Mouse (Mus musculus): Measurements from ENCODE around the gene Bach2.

Gene Bach2

GRCm38 (mm10) chr4:32327626-32328025 is 89.0 kb downstream of the Bach2 start:
- no peak for DNase-seq (ENCODE audit: low read depth)

DNA sequence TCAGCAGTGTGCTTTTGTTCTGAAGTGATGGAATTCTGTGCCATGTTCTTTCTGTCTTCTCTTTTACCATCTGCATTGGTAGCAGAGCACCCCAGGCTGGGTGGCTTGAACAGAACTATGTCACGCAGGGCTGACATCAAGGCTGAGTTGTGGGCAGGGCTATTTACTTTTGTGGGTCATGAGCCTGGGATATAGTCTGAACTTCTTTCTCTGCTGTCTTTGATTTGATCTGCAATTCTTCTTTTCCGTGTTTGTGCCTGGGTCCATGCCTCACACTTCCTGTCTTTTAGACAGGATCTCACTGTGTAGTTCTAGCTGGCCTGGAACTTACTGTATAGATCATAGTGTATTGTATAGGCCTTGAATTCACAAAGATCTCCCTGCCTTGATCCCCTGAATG is 90.0 kb downstream of the Bach2 start:
- DNase-seq (ENCODE audit: low read depth) = no peak

- peak; percentile 61 for DNase-seq (ENCODE audit: low read depth)
These were observed 92.1 kb downstream of the Bach2 start for GRCm38 (mm10) chr4:32330584-32331314.

DNA sequence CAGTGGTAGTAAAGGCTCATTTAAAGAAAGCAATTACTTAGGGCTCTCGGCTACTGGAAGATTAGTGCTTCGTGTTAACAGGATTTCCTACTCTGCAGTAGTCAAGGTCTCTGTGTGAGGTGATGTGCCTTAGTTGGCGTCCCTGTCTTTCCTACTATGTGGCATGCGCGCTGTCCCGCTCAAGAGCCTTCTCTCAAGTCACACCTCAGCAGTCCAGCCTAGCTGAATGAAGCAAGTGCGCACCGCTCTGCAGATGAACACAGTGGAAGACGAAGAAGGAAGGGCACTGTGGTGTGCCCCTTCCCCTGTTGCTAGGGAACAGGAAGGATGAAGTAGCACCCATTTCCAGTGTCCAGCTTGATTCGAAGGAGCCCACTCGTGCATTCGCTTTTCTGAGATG is 93.4 kb downstream of the Bach2 start:
- DNase-seq (ENCODE audit: low read depth) = no peak

DNA sequence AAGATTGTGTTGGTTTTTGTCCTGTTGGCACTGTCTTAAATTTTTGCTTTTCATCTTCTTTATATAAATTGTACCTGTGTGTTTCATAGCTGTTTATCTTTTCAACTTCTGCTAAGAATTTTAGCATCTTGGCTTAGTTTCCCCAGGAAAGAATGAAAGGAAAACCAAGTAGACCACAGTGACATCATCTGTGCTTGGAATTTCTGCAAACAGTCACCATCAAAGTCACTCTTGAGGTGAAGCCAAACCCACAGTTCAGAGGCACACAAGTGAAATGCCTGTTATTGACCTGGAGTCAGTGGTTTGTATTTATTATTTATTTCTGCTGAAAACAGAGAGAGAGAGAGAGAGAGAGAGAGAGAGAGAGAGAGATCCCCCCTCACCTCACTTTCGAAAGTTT is 95.5 kb downstream of the Bach2 start:
- DNase-seq (ENCODE audit: low read depth) = peak; percentile 65

DNA sequence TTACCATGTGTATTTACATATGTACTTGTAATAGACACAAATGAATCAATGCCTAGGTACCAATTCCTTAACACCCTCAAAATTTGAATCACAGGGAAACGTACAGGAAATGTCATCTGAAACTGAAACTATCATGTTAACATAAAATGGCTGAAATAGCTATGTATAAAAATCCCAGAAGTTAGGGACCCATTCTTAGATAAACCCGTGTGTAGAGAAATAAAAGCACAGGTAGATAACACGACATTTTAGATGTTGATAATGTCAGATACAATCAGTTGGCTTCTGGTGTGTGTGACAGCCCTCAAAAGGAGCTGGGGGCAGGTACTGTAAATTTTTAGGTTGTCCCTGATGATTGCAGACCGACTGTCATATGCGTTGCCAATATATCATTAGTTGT is 96.2 kb downstream of the Bach2 start:
- DNase-seq (ENCODE audit: low read depth) = peak; percentile 80

DNA sequence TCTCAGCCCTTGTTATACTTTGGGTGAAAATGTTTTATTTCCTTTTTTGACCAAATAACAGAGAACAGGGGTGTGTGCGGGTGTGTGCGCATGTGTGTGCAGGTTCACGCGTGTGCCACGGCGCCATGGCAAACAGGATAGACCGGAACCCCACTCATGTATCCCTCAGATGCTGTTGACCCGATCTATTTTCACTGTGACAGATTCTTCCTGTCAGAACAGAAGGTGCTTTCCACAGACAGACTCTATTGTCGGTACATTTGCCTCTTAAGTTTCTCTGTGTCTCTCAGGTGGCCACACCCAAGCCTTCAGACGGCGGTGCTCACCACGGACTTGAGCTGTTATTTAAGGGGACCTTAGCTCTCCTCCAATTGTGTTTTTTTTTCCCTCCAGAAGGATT is 97.1 kb downstream of the Bach2 start:
- DNase-seq (ENCODE audit: low read depth) = peak; percentile 89

- peak; percentile 68 for DNase-seq (ENCODE audit: low read depth)
These were observed 98.0 kb downstream of the Bach2 start for GRCm38 (mm10) chr4:32336642-32337041.

DNA sequence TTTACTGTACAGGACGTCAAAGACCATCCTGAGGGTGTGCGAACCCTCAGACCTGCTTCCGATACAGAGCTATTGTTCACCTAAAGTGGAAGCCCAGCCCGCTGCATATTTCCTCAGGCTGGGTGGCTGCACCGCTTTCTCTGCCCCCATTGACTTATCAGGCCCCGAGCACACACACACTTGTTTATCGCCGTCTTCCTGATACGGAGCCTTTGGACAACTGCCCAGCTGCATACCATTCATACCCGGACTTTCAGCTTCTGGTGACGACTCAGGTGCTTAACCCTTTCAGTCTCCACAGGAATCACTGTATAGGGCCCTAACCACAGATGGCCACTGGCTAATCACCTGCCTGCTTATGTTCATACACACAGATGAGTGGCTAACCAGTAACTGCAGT is 99.0 kb downstream of the Bach2 start:
- no peak for DNase-seq (ENCODE audit: low read depth)

DNA sequence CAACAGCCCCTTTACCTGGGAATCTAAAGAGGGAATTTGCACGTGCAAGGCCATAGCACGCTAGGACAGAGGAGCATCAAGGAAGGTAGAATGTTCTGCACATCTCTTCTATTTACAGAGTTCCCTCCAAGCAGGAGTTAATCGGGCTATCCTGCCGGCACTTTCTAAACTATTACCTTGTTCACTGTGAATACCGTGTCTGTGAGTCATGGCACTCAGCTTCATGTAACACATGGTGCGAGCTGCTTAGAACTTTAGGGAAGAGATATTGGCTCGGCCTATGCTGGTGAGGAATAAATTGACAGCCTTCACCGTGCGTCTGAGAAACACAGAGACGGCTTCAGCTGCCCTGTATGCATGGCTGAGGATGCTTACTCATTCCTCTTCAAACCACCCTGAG is 99.8 kb downstream of the Bach2 start:
- peak; percentile 20 for DNase-seq (ENCODE audit: low read depth)

GRCm38 (mm10) chr4:32340844-32341243 is 102.2 kb downstream of the Bach2 start:
- DNase-seq (ENCODE audit: low read depth) = no peak

GRCm38 (mm10) chr4:32342269-32342668 is 103.7 kb downstream of the Bach2 start:
- peak; percentile 83 for DNase-seq (ENCODE audit: low read depth)

DNA sequence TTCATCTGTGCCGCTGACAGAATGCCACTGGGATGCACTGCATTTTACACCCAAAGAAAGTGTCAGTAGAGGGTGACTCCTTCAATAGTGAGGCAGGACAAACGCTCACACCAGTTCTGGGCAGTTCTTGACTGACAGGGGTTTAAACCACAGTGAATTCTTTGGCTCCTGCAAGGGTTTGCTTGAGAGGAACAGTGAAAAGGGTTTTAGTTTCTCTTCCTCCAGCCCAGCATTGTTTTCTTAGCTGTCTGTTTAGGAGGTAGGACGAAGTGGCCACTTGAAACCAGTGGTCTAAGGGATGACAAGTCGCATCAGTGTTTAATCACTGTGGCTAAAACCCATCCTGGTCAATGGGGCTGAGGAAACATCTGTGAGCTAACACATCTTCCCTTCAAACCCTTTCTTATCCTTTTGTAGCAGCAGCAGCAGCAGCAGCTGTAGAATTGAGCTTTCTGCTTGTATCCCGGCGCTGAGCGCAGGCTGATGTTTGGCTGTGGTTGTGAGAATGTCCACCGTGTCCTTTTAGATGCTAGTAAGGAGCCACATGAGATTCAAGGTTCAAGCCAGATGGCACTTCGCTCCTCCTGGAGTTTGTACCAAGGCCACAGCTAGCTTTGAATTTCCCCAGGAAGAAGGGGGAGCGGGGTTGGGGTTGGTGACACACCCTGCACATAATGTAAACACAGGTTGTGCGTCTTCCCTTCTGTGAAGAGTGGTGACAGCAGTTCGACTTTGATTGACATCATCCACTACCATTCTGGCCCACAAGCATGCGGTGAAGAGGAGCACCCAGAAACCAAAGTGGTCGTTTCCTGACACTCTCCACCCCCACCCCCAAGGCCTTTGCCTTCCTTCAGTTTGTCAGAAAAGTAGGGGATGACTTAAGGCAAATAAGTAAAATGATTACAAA is 104.9 kb downstream of the Bach2 start:
- DNase-seq (ENCODE audit: low read depth) = peak; percentile 86

DNA sequence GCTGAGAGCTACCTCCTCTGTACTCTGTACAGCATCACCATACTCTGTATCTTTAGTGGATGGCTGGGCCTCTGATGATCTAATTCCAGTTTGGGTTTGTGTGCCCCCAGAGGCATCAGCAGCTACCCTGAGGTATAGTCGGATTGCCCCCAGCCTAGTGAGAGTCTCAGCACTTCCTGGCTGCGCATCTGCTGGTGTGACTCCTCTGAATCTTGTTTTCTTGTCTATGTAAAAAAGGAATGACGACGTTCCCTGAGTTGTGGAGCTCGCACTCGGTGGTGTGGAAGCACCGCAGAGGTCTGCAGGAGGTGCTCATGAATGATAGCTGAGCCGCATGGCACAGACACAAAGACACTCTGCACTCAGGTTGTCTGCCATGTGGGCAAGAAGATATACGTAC is 105.7 kb downstream of the Bach2 start:
- DNase-seq (ENCODE audit: low read depth) = no peak

DNA sequence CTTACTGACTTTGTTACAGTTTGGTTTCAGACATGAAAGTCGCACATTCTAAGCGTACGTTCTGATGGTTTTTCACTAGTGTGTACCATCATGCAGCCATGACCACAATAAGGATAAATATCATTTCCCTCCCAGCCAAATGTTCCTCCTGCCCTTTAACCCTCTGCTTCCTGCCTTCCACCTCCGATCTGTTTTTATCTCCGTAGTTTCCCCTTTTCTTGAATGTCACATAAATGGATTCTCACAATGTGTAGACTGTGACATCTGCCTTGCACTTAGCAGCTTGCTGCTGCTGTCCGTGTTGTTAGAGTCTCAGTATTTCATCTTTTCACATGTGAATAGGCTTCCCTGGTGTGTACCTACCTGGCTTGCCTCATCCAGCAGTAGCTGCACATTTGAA is 108.6 kb downstream of the Bach2 start:
- DNase-seq (ENCODE audit: low read depth) = peak; percentile 55

DNA sequence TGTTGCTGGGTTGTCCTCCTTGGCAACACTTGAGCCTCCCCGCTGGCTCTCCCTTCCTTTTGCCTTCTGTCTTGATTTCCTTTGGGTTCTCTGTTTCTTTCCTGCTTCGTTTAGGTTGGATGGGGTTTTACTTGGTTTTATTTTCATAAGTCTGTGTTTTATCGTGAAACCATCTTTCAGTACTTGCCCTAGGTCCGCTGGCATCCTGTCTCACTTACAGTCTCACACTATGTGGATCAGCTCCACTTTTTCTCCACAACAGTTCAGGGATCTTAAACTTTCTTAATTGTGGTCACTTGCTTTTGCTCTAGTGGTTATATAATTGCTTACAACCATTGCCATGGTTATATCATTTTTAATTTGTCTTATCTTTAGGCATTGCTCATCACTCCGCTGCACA is 109.1 kb downstream of the Bach2 start:
- no peak for DNase-seq (ENCODE audit: low read depth)

- DNase-seq (ENCODE audit: low read depth) = peak; percentile 29
These were observed 110.8 kb downstream of the Bach2 start for GRCm38 (mm10) chr4:32349361-32349760.

GRCm38 (mm10) chr4:32351236-32351635 is 112.6 kb downstream of the Bach2 start:
- DNase-seq (ENCODE audit: low read depth) = peak; percentile 76

DNA sequence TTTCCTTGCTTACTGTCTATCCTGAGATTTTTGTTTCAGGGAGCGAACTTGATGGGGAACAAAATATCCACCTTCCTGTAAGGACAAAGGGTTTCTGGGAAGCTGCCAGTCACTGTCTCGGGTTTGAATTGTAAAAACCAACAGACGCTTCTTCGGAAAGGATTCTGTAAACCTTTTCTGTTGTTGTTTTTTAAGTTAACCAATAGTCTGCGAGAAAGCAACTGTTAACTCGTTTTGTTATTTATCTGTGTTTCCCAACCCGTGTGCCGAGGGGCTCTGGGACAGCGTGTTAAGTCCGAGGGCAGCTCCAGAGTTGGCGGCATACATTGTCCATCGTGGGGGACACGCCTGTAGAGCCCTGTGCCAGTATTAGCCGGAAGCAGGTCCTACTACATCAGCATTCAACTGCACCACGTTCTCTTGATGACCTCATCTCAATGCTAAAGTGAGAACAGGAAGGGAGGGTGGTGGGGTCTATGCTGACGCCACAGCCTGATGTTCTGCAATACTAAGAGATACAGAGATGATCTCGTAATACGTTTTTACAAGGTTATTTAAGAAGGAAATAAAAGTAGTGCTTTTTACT is 113.2 kb downstream of the Bach2 start:
- peak; percentile 73 for DNase-seq (ENCODE audit: low read depth)

GRCm38 (mm10) chr4:32352442-32352841 is 113.8 kb downstream of the Bach2 start:
- DNase-seq (ENCODE audit: low read depth) = no peak

DNA sequence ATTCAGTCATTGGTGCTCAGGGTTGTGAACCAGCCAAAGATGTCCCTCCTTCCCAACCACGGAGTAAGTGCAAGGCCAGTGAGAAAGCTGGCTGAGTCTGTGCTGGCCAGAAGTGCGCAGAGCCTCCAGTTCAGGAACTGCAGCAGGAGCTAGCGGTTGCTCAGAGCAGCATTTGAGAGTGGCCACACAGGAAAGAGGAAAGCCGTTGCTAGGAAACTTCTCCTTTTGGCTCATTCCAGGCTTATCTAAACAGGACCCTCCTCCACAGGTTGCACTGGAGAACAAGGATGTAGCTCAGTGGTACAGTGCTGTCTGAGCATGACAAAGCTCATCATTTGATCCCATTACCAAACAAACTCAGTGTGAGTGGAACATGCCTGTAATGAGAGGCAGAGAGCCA is 114.2 kb downstream of the Bach2 start:
- no peak for DNase-seq (ENCODE audit: low read depth)

GRCm38 (mm10) chr4:32355935-32356617 is 117.5 kb downstream of the Bach2 start:
- DNase-seq (ENCODE audit: low read depth) = no peak
